Mouse (Mus musculus): Measurements from ENCODE around the gene Lpar4.

- TF ChIP-seq CTCF (IDR thresholded peaks at IDR 0.05; ENCODE audit: borderline replicate concordance, extremely low read depth, insufficient read depth, insufficient read length) (no peak), POLR2A (IDR thresholded peaks at IDR 0.05; ENCODE audit: borderline replicate concordance, extremely low read depth, insufficient read depth, insufficient read length, poor library complexity, severe bottlenecking) (no peak)
These were observed 33.4 kb downstream of the Lpar4 start for GRCm38 (mm10) chrX:106953840-106954239.
